Mouse (Mus musculus) CH12.LX (cell line): ENCODE results near the gene Olfr1062. TPM values are rescaled to one million over a fixed set of nuclear protein-coding genes. Genes with fewer than 3 reads are reported as not detected.

Source experiments
- DNase-seq: peaks from one replicate; pipeline ENCODE4 v3.0.0-alpha.2; 2013; ENCODE audit errors: extremely low read depth
- H3K27ac ChIP-seq: 2 replicates; pipeline ENCODE4 v1.5.1; 2012; ENCODE audit warnings: low read depth, mild to moderate bottlenecking, control low read depth, moderate library complexity; ENCODE audit not compliant: insufficient read depth
- H3K27me3 ChIP-seq: replicated peaks from 2 replicates; pipeline ENCODE3; 2012; ENCODE audit warnings: inconsistent platforms
- H3K36me3 ChIP-seq, 2 experiments: replicated peaks in 1 of 2; 2 replicates each; pipeline versions ENCODE3 to v1.6.1; 2012; ENCODE audit warnings: inconsistent platforms in 1 of 2, low read length in 1 of 2, mild to moderate bottlenecking in 1 of 2, mixed read lengths in 1 of 2, moderate library complexity in 1 of 2; ENCODE audit not compliant: control insufficient read depth in 1 of 2, insufficient read depth in 1 of 2
- H3K4me1 ChIP-seq, 2 experiments: 2 replicates each; pipeline ENCODE4 v1.6.1; 2012; ENCODE audit warnings: inconsistent platforms in 1 of 2, moderate library complexity in 1 of 2; ENCODE audit not compliant: insufficient read depth in 2 of 2, control insufficient read depth in 1 of 2
- H3K4me2 ChIP-seq: 2 replicates; pipeline ENCODE4 v1.6.1; 2012; ENCODE audit warnings: low read depth, mild to moderate bottlenecking, control low read depth; ENCODE audit not compliant: poor library complexity, insufficient read depth, severe bottlenecking
- H3K4me3 ChIP-seq, 3 experiments: fragments of 150-350 bp in 1 of 3; sonication (generic) in 1 of 3; replicated peaks in 1 of 3; 2 replicates each; pipeline versions ENCODE3 to v1.5.1; 2011 to 2012; ENCODE audit warnings: low read depth in 2 of 3, low read length in 2 of 3, mild to moderate bottlenecking in 2 of 3, moderate library complexity in 2 of 3, control low read depth in 1 of 3, improper control_type of control experiment in 1 of 3, inconsistent platforms in 1 of 3, mixed read lengths in 1 of 3; ENCODE audit not compliant: poor library complexity in 1 of 3
- H3K79me2 ChIP-seq: replicated peaks from 2 replicates; pipeline ENCODE4 v1.6.1; 2012; ENCODE audit warnings: mild to moderate bottlenecking, moderate library complexity; ENCODE audit not compliant: control insufficient read depth, poor library complexity, insufficient read depth, severe bottlenecking; ENCODE audit errors: extremely low read depth
- H3K9ac ChIP-seq: 2 replicates; pipeline ENCODE4 v1.6.1; 2012; ENCODE audit warnings: low read depth, mild to moderate bottlenecking, control low read depth, moderate library complexity; ENCODE audit not compliant: insufficient read depth
- H3K9me3 ChIP-seq: replicated peaks from 2 replicates; pipeline ENCODE3; 2012; ENCODE audit warnings: low read length, inconsistent platforms, mixed read lengths
- NELFE ChIP-seq: IDR thresholded peaks from 2 replicates; pipeline ENCODE4 v1.6.1; 2011; ENCODE audit warnings: low read depth, low read length, improper control_type of control experiment
- ZKSCAN1 ChIP-seq: IDR thresholded peaks from 2 replicates; pipeline ENCODE4 v1.6.1; 2012; ENCODE audit warnings: low read depth, inconsistent platforms, low read length, improper control_type of control experiment, borderline replicate concordance
- dilution Hi-C: fragments of 300-500 bp; cut with MboI; formaldehyde crosslinking; loops from 2 replicates; pipeline ENCODE4 v1.14.3; 2020; ENCODE audit warnings: low sequenced_read_pairs; ENCODE audit not compliant: extremely low pct_unique_long_range_greater_than_20kb, extremely low pct_ligation_motif_present
- in situ Hi-C: fragments of 300-500 bp; cut with MboI; formaldehyde crosslinking; loops from 3 replicates; pipeline ENCODE4 v1.14.3; 2019; ENCODE audit warnings: low sequenced_read_pairs, low pct_ligation_motif_present, low pct_unique_long_range_greater_than_20kb, mixed read lengths
- polyA plus RNA-seq: library from polyadenylated mRNA; unstranded; fragments of >175 nt; gene quantifications from 2 replicates; pipeline ENCODE4 v1.2.1, GENCODE M21; 2012; ENCODE audit warnings: low read depth; ENCODE audit not compliant: insufficient read length
- total RNA-seq, 2 experiments: library from RNA; depleted of rRNA; stranded (reverse); fragments of 300-350 nt in 1 of 2; fragments of >200 nt in 1 of 2; gene quantifications; 2 replicates each; pipeline ENCODE4 v1.2.3; 2012 to 2014

Gene Olfr1062
- total and polyA plus RNA-seq, 3 experiments: not detected

GRCm38 (mm10) chr2:86378293-86378692 lies 48.3 kb downstream of the Olfr1062 start, which contains the start of gene Olfr1057:
Gene Olfr1057, minus strand, starts transcription at chr2:86378393.
- H3K27ac ChIP-seq: no peak within 1 kb of the TSS
- H3K79me2 ChIP-seq: no peaks in the 10 kb centered on the region
- H3K4me3 ChIP-seq: no peak within 1 kb of the TSS
- TF ChIP-seq ZKSCAN1: no peak
- no peak for TF ChIP-seq NELFE
- no peaks in the 10 kb centered on the region for H3K4me1 ChIP-seq
- no peak within 1 kb of the TSS for H3K4me2 ChIP-seq
- in situ Hi-C loops (no loop called here), dilution Hi-C loops (no loop called here)
- H3K27me3 ChIP-seq: no peaks in the 10 kb centered on the region
- peaks cover 4% of the 10 kb centered on the region for H3K9me3 ChIP-seq
- DNase-seq: no peak
- no peak within 1 kb of the TSS for H3K9ac ChIP-seq
- H3K36me3 ChIP-seq: no peaks in the 10 kb centered on the region

Other genes with a start within 250 kb of the Olfr1062 start
Only the 20 nearest of the 25 such genes appear.
- gene Olfr1046, start 207.4 kb downstream of the Olfr1062 start, total RNA-seq (2012; rRNA removed): not detected in 2 replicates
- gene Olfr1046, start 207.4 kb downstream of the Olfr1062 start, total RNA-seq (2014; rRNA removed): not detected in 2 replicates
- gene Olfr1046, start 207.4 kb downstream of the Olfr1062 start, polyA plus RNA-seq: not detected in 2 replicates
- not detected in 2 replicates for gene Olfr1047, start 195.3 kb downstream of the Olfr1062 start, total RNA-seq (2012; rRNA removed)
- not detected in 2 replicates for gene Olfr1047, start 195.3 kb downstream of the Olfr1062 start, total RNA-seq (2014; rRNA removed)
- not detected in 2 replicates for gene Olfr1047, start 195.3 kb downstream of the Olfr1062 start, polyA plus RNA-seq
- gene Olfr1048, start 186.5 kb downstream of the Olfr1062 start, total RNA-seq (2012; rRNA removed): not detected in 2 replicates
- gene Olfr1048, start 186.5 kb downstream of the Olfr1062 start, total RNA-seq (2014; rRNA removed): not detected in 2 replicates
- gene Olfr1048, start 186.5 kb downstream of the Olfr1062 start, polyA plus RNA-seq: not detected in 2 replicates
- not detected in 2 replicates for gene Olfr1049, start 168.4 kb downstream of the Olfr1062 start, total RNA-seq (2012; rRNA removed)
- gene Olfr1049, start 168.4 kb downstream of the Olfr1062 start, total RNA-seq (2014; rRNA removed): not detected in 2 replicates
- not detected in 2 replicates for gene Olfr1049, start 168.4 kb downstream of the Olfr1062 start, polyA plus RNA-seq
- gene Olfr1051, start 147.7 kb downstream of the Olfr1062 start, total RNA-seq (2012; rRNA removed): not detected in 2 replicates
- not detected in 2 replicates for gene Olfr1051, start 147.7 kb downstream of the Olfr1062 start, total RNA-seq (2014; rRNA removed)
- gene Olfr1051, start 147.7 kb downstream of the Olfr1062 start, polyA plus RNA-seq: not detected in 2 replicates
- gene Olfr1052, start 134.3 kb downstream of the Olfr1062 start, total RNA-seq (2012; rRNA removed): not detected in 2 replicates
- not detected in 2 replicates for gene Olfr1052, start 134.3 kb downstream of the Olfr1062 start, total RNA-seq (2014; rRNA removed)
- gene Olfr1052, start 134.3 kb downstream of the Olfr1062 start, polyA plus RNA-seq: not detected in 2 replicates
- gene Olfr1053, start 111.5 kb downstream of the Olfr1062 start, total RNA-seq (2012; rRNA removed): not detected in 2 replicates
- gene Olfr1053, start 111.5 kb downstream of the Olfr1062 start, total RNA-seq (2014; rRNA removed): not detected in 2 replicates
- not detected in 2 replicates for gene Olfr1053, start 111.5 kb downstream of the Olfr1062 start, polyA plus RNA-seq
- gene Olfr1054, start 91.3 kb downstream of the Olfr1062 start, total RNA-seq (2012; rRNA removed): not detected in 2 replicates
- not detected in 2 replicates for gene Olfr1054, start 91.3 kb downstream of the Olfr1062 start, total RNA-seq (2014; rRNA removed)
- not detected in 2 replicates for gene Olfr1054, start 91.3 kb downstream of the Olfr1062 start, polyA plus RNA-seq
- 0.17 and 0.68 TPM in 2 replicates for gene Olfr1055, start 76.5 kb downstream of the Olfr1062 start, total RNA-seq (2012; rRNA removed)
- gene Olfr1055, start 76.5 kb downstream of the Olfr1062 start, total RNA-seq (2014; rRNA removed): not detected in 2 replicates
- gene Olfr1055, start 76.5 kb downstream of the Olfr1062 start, polyA plus RNA-seq: not detected in 2 replicates
- not detected in 2 replicates for gene Olfr1056, start 64.3 kb downstream of the Olfr1062 start, total RNA-seq (2012; rRNA removed)
- not detected in 2 replicates for gene Olfr1056, start 64.3 kb downstream of the Olfr1062 start, total RNA-seq (2014; rRNA removed)
- not detected in 2 replicates for gene Olfr1056, start 64.3 kb downstream of the Olfr1062 start, polyA plus RNA-seq
- not detected in 2 replicates for gene Olfr1057, start 48.4 kb downstream of the Olfr1062 start, total RNA-seq (2012; rRNA removed)
- not detected in 2 replicates for gene Olfr1057, start 48.4 kb downstream of the Olfr1062 start, total RNA-seq (2014; rRNA removed)
- gene Olfr1057, start 48.4 kb downstream of the Olfr1062 start, polyA plus RNA-seq: not detected in 2 replicates
- not detected in 2 replicates for gene Olfr1058, start 38.2 kb downstream of the Olfr1062 start, total RNA-seq (2012; rRNA removed)
- not detected in 2 replicates for gene Olfr1058, start 38.2 kb downstream of the Olfr1062 start, total RNA-seq (2014; rRNA removed)
- gene Olfr1058, start 38.2 kb downstream of the Olfr1062 start, polyA plus RNA-seq: not detected in 2 replicates
- not detected in 2 replicates for gene Olfr1061, start 12.7 kb downstream of the Olfr1062 start, total RNA-seq (2012; rRNA removed)
- not detected in 2 replicates for gene Olfr1061, start 12.7 kb downstream of the Olfr1062 start, total RNA-seq (2014; rRNA removed)
- not detected in 2 replicates for gene Olfr1061, start 12.7 kb downstream of the Olfr1062 start, polyA plus RNA-seq
- gene Olfr1065, start 23.8 kb upstream of the Olfr1062 start, total RNA-seq (2012; rRNA removed): not detected in 2 replicates
- not detected in 2 replicates for gene Olfr1065, start 23.8 kb upstream of the Olfr1062 start, total RNA-seq (2014; rRNA removed)
- gene Olfr1065, start 23.8 kb upstream of the Olfr1062 start, polyA plus RNA-seq: not detected in 2 replicates
- not detected in 2 replicates for gene Olfr1066, start 29.5 kb upstream of the Olfr1062 start, total RNA-seq (2012; rRNA removed)
- not detected in 2 replicates for gene Olfr1066, start 29.5 kb upstream of the Olfr1062 start, total RNA-seq (2014; rRNA removed)
- not detected in 2 replicates for gene Olfr1066, start 29.5 kb upstream of the Olfr1062 start, polyA plus RNA-seq
- gene Olfr228, start 60.6 kb upstream of the Olfr1062 start, total RNA-seq (2012; rRNA removed): not detected in 2 replicates
- not detected in 2 replicates for gene Olfr228, start 60.6 kb upstream of the Olfr1062 start, total RNA-seq (2014; rRNA removed)
- not detected in 2 replicates for gene Olfr228, start 60.6 kb upstream of the Olfr1062 start, polyA plus RNA-seq
- gene Olfr1076, start 81.7 kb upstream of the Olfr1062 start, total RNA-seq (2012; rRNA removed): not detected in 2 replicates
- not detected in 2 replicates for gene Olfr1076, start 81.7 kb upstream of the Olfr1062 start, total RNA-seq (2014; rRNA removed)
- gene Olfr1076, start 81.7 kb upstream of the Olfr1062 start, polyA plus RNA-seq: not detected in 2 replicates
- not detected in 2 replicates for gene Olfr1079, start 115.7 kb upstream of the Olfr1062 start, total RNA-seq (2012; rRNA removed)
- gene Olfr1079, start 115.7 kb upstream of the Olfr1062 start, total RNA-seq (2014; rRNA removed): not detected in 2 replicates
- gene Olfr1079, start 115.7 kb upstream of the Olfr1062 start, polyA plus RNA-seq: not detected in 2 replicates
- not detected in 2 replicates for gene Olfr1080, start 131.5 kb upstream of the Olfr1062 start, total RNA-seq (2012; rRNA removed)
- gene Olfr1080, start 131.5 kb upstream of the Olfr1062 start, total RNA-seq (2014; rRNA removed): not detected in 2 replicates
- not detected in 2 replicates for gene Olfr1080, start 131.5 kb upstream of the Olfr1062 start, polyA plus RNA-seq
- not detected in 2 replicates for gene Olfr1082, start 172.2 kb upstream of the Olfr1062 start, total RNA-seq (2012; rRNA removed)
- not detected in 2 replicates for gene Olfr1082, start 172.2 kb upstream of the Olfr1062 start, total RNA-seq (2014; rRNA removed)
- not detected in 2 replicates for gene Olfr1082, start 172.2 kb upstream of the Olfr1062 start, polyA plus RNA-seq